Mouse (Mus musculus) midbrain, postnatal 0 days (tissue): ENCODE data around the gene Gm21970. TPM values are rescaled to one million over a fixed set of nuclear protein-coding genes. Genes with fewer than 3 reads are reported as not detected.

ENCODE experiments used
- ATAC-seq: fragments of 200-750 bp; cut with Nextera tagmentation; 2 replicates; pipeline ENCODE4 v1.8.0; 2017; ENCODE audit warnings: moderate number of reproducible peaks, mild to moderate bottlenecking, moderate TSS enrichment, moderate library complexity; ENCODE audit not compliant: low FRiP score
- DNase-seq: peaks from one replicate; pipeline ENCODE4 v3.0.0-alpha.2; 2015; ENCODE audit warnings: low spot score
- H3K27ac ChIP-seq: fragments of 300-500 bp; sonication (generic); 2 replicates; pipeline ENCODE4 v1.5.1; 2014; ENCODE audit warnings: low read depth, mild to moderate bottlenecking, low read length, mixed read lengths
- H3K27me3 ChIP-seq: fragments of 300-500 bp; sonication (generic); 2 replicates; pipeline ENCODE4 v1.6.1; 2014; ENCODE audit warnings: low read length, control low read depth, mixed read lengths; ENCODE audit not compliant: insufficient read depth
- H3K36me3 ChIP-seq: fragments of 300-500 bp; sonication (generic); 2 replicates; pipeline ENCODE4 v1.6.1; 2014; ENCODE audit warnings: low read length, control low read depth, mixed read lengths; ENCODE audit not compliant: insufficient read depth
- H3K4me1 ChIP-seq: fragments of 300-500 bp; sonication (generic); 2 replicates; pipeline ENCODE4 v1.6.1; 2014; ENCODE audit warnings: mild to moderate bottlenecking, control low read depth, antibody characterized with exemption, low read length, mixed read lengths; ENCODE audit not compliant: insufficient read depth
- H3K4me2 ChIP-seq: fragments of 300-500 bp; sonication (generic); 2 replicates; pipeline ENCODE4 v1.6.1; 2014; ENCODE audit warnings: low read depth, mild to moderate bottlenecking, low read length, mixed read lengths; ENCODE audit not compliant: poor library complexity, severe bottlenecking
- H3K4me3 ChIP-seq: fragments of 300-500 bp; sonication (generic); 2 replicates; pipeline ENCODE4 v1.5.1; 2014; ENCODE audit warnings: low read depth, mild to moderate bottlenecking, low read length, moderate library complexity
- H3K9ac ChIP-seq: fragments of 300-500 bp; sonication (generic); replicated peaks from 2 replicates; pipeline ENCODE4 v1.6.1; 2014; ENCODE audit warnings: mild to moderate bottlenecking, low read length, moderate library complexity, mixed read lengths; ENCODE audit not compliant: poor library complexity, severe bottlenecking
- H3K9me3 ChIP-seq: fragments of 300-500 bp; sonication (generic); 2 replicates; pipeline ENCODE4 v1.6.1; 2016; ENCODE audit warnings: low read length, control low read depth
- CTCF ChIP-seq: IDR thresholded peaks from 2 replicates; pipeline ENCODE4 v1.5.1; 2016; ENCODE audit warnings: antibody characterized with exemption, mild to moderate bottlenecking
- WGBS: fragments of 180-500 bp; shearing (Covaris S2); extraction: QIAGEN DNeasy Blood & Tissue Kit; methylation state at CpG from one replicate; pipeline ENCODE4 v1.1.7; 2014; 5-methylcytosine and 5-hydroxymethylcytosine counted together
- polyA plus RNA-seq: library from polyadenylated mRNA; unstranded; fragments of >200 nt; fragmentation: Nextera tagmentation; extraction: Ambion mirVana; gene quantifications from 2 replicates; pipeline ENCODE4 v1.2.1, GENCODE M21; 2015
- total RNA-seq: library from RNA; depleted of rRNA; stranded (reverse); fragments of >200 nt; gene quantifications from 2 replicates; pipeline ENCODE4 v1.2.3, GENCODE M21; 2014

Gm21970 gene
- total and polyA plus RNA-seq, 2 experiments from 2014 or later: not detected

GRCm38 (mm10) chr16:91458301-91458746 lies 66.8 kb downstream of the Gm21970 start:
- 77% methylated on average over 21 of the region's 21 CpGs for WGBS
- H3K4me3 ChIP-seq: no peak overlapping the region
- H3K4me1 ChIP-seq: no peaks in the 10 kb centered on the region
- H3K9me3 ChIP-seq: no peaks in the 10 kb centered on the region
- no peak overlapping the region for H3K4me2 ChIP-seq
- ATAC-seq (no peak), DNase-seq (no peak)
- TF ChIP-seq CTCF: no peak
- H3K9ac ChIP-seq: no peak overlapping the region
- H3K36me3 ChIP-seq: no peaks in the 10 kb centered on the region
- H3K27me3 ChIP-seq: no peaks in the 10 kb centered on the region
- no peak overlapping the region for H3K27ac ChIP-seq

- no peak overlapping the region for H3K4me2 ChIP-seq
- H3K36me3 ChIP-seq: no peaks in the 10 kb centered on the region
- DNase-seq (peak; percentile 62), ATAC-seq (no peak)
- 21% methylated on average over 5 of the region's 5 CpGs for WGBS
- no peaks in the 10 kb centered on the region for H3K27me3 ChIP-seq
- no peak for TF ChIP-seq CTCF
- no peaks in the 10 kb centered on the region for H3K9me3 ChIP-seq
- no peaks in the 10 kb centered on the region for H3K4me1 ChIP-seq
- no peak overlapping the region for H3K4me3 ChIP-seq
- no peak overlapping the region for H3K27ac ChIP-seq
- H3K9ac ChIP-seq: no peak overlapping the region
These were observed 67.5 kb downstream of the Gm21970 start for GRCm38 (mm10) chr16:91458976-91459375.

GRCm38 (mm10) chr16:91459396-91459795 lies 67.9 kb downstream of the Gm21970 start:
- no peak for DNase-seq
- no peak for ATAC-seq
- H3K4me3 ChIP-seq: no peak overlapping the region
- 91% methylated on average over 3 of the region's 3 CpGs for WGBS
- no peak overlapping the region for H3K4me2 ChIP-seq
- H3K36me3 ChIP-seq: no peaks in the 10 kb centered on the region
- no peaks in the 10 kb centered on the region for H3K9me3 ChIP-seq
- no peaks in the 10 kb centered on the region for H3K4me1 ChIP-seq
- no peak overlapping the region for H3K9ac ChIP-seq
- H3K27ac ChIP-seq: no peak overlapping the region
- no peaks in the 10 kb centered on the region for H3K27me3 ChIP-seq
- TF ChIP-seq CTCF: no peak

- Histone ChIP-seq H3K4me2 (no peak overlapping the region), H3K36me3 (no peaks in the 10 kb centered on the region), H3K9me3 (no peaks in the 10 kb centered on the region), H3K27ac (no peak overlapping the region), H3K9ac (no peak overlapping the region), H3K27me3 (no peaks in the 10 kb centered on the region), H3K4me1 (no peaks in the 10 kb centered on the region), H3K4me3 (no peak overlapping the region)
- peak; percentile 43 for TF ChIP-seq CTCF
- ATAC-seq (no peak), DNase-seq (no peak)
- 76% methylated on average over 11 of the region's 11 CpGs for WGBS
These were observed 68.4 kb downstream of the Gm21970 start for GRCm38 (mm10) chr16:91459841-91460370.

DNA sequence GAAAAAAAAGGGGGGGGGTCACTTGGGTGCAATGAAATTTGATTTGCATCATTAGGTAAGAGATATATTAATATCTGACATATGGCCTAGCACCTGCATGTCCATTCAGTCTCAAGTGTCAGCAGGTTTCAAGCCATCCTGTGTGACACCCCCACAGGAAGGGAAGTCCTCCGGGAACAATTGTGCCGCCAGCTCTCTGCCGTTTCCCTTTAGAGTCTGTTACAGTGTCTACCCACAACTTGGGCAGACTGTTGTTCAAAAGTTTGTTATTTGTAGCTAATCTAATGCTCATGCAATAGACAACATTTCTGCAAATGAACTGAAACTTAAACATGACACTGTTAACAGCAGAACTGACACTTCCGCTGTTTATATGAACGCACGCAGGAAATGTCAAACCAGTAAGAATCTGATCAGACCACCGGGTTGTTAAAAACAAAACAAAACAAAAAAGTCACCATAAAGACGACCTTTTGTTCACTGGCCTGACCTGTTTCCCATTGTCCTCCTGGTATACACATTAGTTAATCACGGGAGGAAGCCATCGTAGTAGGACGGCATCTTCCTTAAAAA lies 69.6 kb downstream of the Gm21970 start:
- WGBS: 73% methylated on average over 11 of the region's 11 CpGs
- Histone ChIP-seq H3K36me3 (no peaks in the 10 kb centered on the region), H3K4me1 (peaks cover 6% of the 10 kb centered on the region), H3K4me3 (no peak overlapping the region), H3K9ac (no peak overlapping the region), H3K27ac (no peak overlapping the region), H3K27me3 (no peaks in the 10 kb centered on the region), H3K9me3 (no peaks in the 10 kb centered on the region), H3K4me2 (no peak overlapping the region)
- no peak for ATAC-seq
- TF ChIP-seq CTCF: no peak
- no peak for DNase-seq

- Histone ChIP-seq H3K27ac (no peak overlapping the region), H3K4me1 (peaks cover 8% of the 10 kb centered on the region), H3K4me3 (no peak overlapping the region), H3K27me3 (no peaks in the 10 kb centered on the region), H3K4me2 (no peak overlapping the region), H3K9ac (no peak overlapping the region), H3K9me3 (no peaks in the 10 kb centered on the region), H3K36me3 (no peaks in the 10 kb centered on the region)
- TF ChIP-seq CTCF: no peak
- DNase-seq (no peak), ATAC-seq (no peak)
- WGBS: 63% methylated on average over 9 of the region's 9 CpGs
These were observed 70.3 kb downstream of the Gm21970 start for GRCm38 (mm10) chr16:91461773-91462181.
